Mouse (Mus musculus) thymus, postnatal 25 days (tissue): Measurements from ENCODE around the gene Togaram2.

Experiments
- DNase-seq: peaks from one replicate; pipeline ENCODE4 v3.0.0; 2022

Gene Togaram2

GRCm38 (mm10) chr17:71684103-71684608, 11.1 kb downstream of the Togaram2 start:
- DNase-seq, result no peak

- DNase-seq, result no peak
Observed at GRCm38 (mm10) chr17:71687436-71687835, 14.4 kb downstream of the Togaram2 start.

- DNase-seq, result no peak
Observed at GRCm38 (mm10) chr17:71689903-71690302, 16.8 kb downstream of the Togaram2 start.

- no peak for DNase-seq
Observed at GRCm38 (mm10) chr17:71691361-71691875, 18.4 kb downstream of the Togaram2 start.

GRCm38 (mm10) chr17:71693313-71693712, 20.3 kb downstream of the Togaram2 start:
- no peak for DNase-seq

- peak; percentile 35 for DNase-seq
Observed at GRCm38 (mm10) chr17:71693780-71694179, 20.7 kb downstream of the Togaram2 start.

- no peak for DNase-seq
Observed at GRCm38 (mm10) chr17:71695151-71695550, 22.1 kb downstream of the Togaram2 start.

GRCm38 (mm10) chr17:71695716-71696315, 22.8 kb downstream of the Togaram2 start:
- no peak for DNase-seq

- no peak for DNase-seq
Observed at GRCm38 (mm10) chr17:71696396-71696795, 23.3 kb downstream of the Togaram2 start.

- no peak for DNase-seq
Observed at GRCm38 (mm10) chr17:71697896-71698618, 25.0 kb downstream of the Togaram2 start.

GRCm38 (mm10) chr17:71698619-71698956, 25.5 kb downstream of the Togaram2 start:
- no peak for DNase-seq

- no peak for DNase-seq
Observed at GRCm38 (mm10) chr17:71705113-71705512, 32.1 kb downstream of the Togaram2 start.

GRCm38 (mm10) chr17:71705550-71706480, 32.8 kb downstream of the Togaram2 start:
- DNase-seq, result no peak

GRCm38 (mm10) chr17:71707715-71708114, 34.7 kb downstream of the Togaram2 start:
- no peak for DNase-seq

GRCm38 (mm10) chr17:71712279-71712678, 39.2 kb downstream of the Togaram2 start:
- no peak for DNase-seq

GRCm38 (mm10) chr17:71715034-71715433, 42.0 kb downstream of the Togaram2 start:
- DNase-seq, result no peak

- no peak for DNase-seq
Observed at GRCm38 (mm10) chr17:71717881-71718625, 45.0 kb downstream of the Togaram2 start.

- DNase-seq, result no peak
Observed at GRCm38 (mm10) chr17:71720434-71720833, 47.4 kb downstream of the Togaram2 start.

- no peak for DNase-seq
Observed at GRCm38 (mm10) chr17:71721019-71721418, 48.0 kb downstream of the Togaram2 start.

- no peak for DNase-seq
Observed at GRCm38 (mm10) chr17:71730655-71731054, 57.6 kb downstream of the Togaram2 start.

GRCm38 (mm10) chr17:71736442-71736841, 63.4 kb downstream of the Togaram2 start:
- no peak for DNase-seq

GRCm38 (mm10) chr17:71742156-71742555, 69.1 kb downstream of the Togaram2 start:
- DNase-seq, result no peak
